Mouse (Mus musculus): ENCODE results near the gene Alpk3. TPM values are rescaled to one million over a fixed set of nuclear protein-coding genes. Genes with fewer than 3 reads are reported as not detected.
A peak's percentile ranks its signal among the peaks of the same experiment; 100 is the strongest.
"Not testable (repeated sequence)": the region's sequence is repeated elsewhere in the genome, so short reads cannot be mapped to it uniquely, and the experiment has no call there.

Gene Alpk3
- polyA plus RNA-seq, 1 experiment from 2014 or later = 30.2 TPM

DNA sequence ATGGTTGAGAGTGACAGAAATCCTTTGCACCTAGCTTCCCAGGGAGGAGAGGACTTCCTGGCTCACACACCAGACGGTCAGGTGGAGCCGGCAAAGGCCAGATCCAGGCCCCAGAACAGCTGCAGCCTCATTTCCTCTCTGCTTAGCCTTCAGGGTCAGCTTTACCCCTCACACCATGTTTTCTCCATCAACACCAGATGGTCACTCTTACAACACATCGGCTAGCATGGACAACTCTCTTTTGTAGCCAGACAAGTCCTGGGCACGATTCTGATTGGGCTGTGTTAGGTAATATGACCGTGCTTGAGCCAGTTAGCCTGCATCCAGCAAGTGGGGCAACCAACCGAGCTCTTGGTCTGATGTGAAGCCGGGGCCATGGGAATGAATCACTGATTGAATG lies 74.5 kb downstream of the Alpk3 start:
- no peak overlapping the region for H3K4me2 ChIP-seq
- H3K27me3 ChIP-seq (replicated peaks) = no peaks in the 10 kb centered on the region
- H3K4me1 ChIP-seq (replicated peaks) = peaks cover 49% of the 10 kb centered on the region
- no peak overlapping the region for H3K9ac ChIP-seq
- no peak overlapping the region for H3K27ac ChIP-seq (ENCODE audit: poor library complexity, severe bottlenecking)
- no peak overlapping the region for H3K4me3 ChIP-seq
- no peaks in the 10 kb centered on the region for H3K36me3 ChIP-seq
- no peak for ATAC-seq (ENCODE audit: insufficient number of reproducible peaks, low FRiP score)
- peaks cover 9% of the 10 kb centered on the region; the same call in 1 of the 2 replicates for H3K9me3 ChIP-seq (replicated peaks)
- 71% methylated on average over 7 of the region's 7 CpGs for WGBS

DNA sequence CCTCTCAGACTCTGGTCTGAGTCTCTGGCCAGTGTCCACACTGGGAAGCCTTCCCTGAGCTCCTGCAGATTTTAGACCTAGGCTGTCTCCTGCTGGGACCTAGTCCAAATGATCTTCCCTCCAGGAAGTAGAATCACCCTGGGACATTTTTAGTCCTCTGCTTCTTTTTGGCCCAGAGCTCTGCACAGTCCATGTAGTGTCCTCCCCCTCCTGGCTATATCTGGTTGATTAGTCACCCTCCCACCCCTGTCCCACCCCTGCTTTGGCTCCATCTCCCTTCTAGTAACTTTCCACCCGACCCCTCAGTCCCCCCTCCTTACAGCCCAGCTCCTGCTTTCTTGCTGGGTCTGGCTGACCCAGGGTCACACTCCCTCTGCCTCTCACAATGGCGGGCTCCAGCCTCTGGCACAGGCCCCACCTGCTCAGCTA lies 75.5 kb downstream of the Alpk3 start:
- Histone ChIP-seq H3K4me2 (no peak overlapping the region), H3K36me3 (no peaks in the 10 kb centered on the region), H3K27ac (ENCODE audit: poor library complexity, severe bottlenecking) (peak overlapping the region; percentile 56), H3K4me1 (replicated peaks) (peaks cover 52% of the 10 kb centered on the region), H3K9ac (no peak overlapping the region), H3K9me3 (replicated peaks) (0 out of 2 replicates have a peak, but pooled peaks cover 4% of the 10 kb centered on the region), H3K27me3 (replicated peaks) (no peaks in the 10 kb centered on the region), H3K4me3 (no peak overlapping the region)
- WGBS = 25% methylated on average over 2 of the region's 2 CpGs
- peak; percentile 74 for ATAC-seq (ENCODE audit: insufficient number of reproducible peaks, low FRiP score)

DNA sequence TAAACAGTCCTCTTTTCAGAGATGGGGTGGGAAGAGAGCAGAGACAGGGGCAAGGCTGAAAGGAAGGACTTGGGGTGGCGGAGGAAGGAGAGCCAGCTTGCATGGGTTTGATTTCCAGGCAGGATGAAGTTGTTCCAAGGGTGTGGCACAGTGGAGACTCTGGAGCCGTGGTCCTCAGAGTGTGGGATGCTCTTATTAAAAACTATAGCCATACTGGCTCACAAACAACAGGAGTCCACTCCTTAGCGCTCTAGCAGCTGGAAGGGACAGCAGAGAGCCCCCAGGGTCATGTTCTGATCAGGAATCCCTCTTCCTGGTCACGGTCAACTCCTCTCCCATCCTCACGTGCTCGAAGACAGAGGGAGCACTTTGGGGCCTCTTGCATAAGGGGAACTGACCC lies 76.0 kb downstream of the Alpk3 start:
- no peak overlapping the region for H3K4me2 ChIP-seq
- H3K4me1 ChIP-seq (replicated peaks) = peaks cover 53% of the 10 kb centered on the region
- H3K27ac ChIP-seq (ENCODE audit: poor library complexity, severe bottlenecking) = peak overlapping the region; percentile 56
- H3K4me3 ChIP-seq = no peak overlapping the region
- no peak overlapping the region for H3K9ac ChIP-seq
- H3K9me3 ChIP-seq (replicated peaks) = no peaks in the 10 kb centered on the region
- WGBS = 78% methylated on average over 6 of the region's 6 CpGs
- ATAC-seq (ENCODE audit: insufficient number of reproducible peaks, low FRiP score) = no peak
- no peaks in the 10 kb centered on the region for H3K36me3 ChIP-seq
- no peaks in the 10 kb centered on the region for H3K27me3 ChIP-seq (replicated peaks)

DNA sequence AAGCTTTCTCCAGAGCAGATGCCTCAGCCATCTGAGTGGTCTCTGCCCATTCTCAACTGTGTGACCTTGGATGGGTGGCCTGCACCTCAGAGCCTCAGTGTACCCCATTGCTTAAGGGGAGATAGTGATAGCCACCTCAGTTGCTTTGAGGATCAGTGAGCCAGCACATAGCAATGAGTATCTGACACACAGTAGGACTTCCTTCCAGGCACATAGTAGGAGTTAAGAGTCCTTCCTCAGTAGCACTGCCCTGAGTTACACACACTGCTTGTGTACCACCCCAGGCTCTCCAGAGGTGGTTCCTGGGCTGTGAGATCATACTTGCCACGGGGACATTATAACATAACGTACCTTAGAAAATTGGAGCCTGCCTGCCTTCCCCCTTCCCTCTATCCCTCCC lies 76.5 kb downstream of the Alpk3 start:
- peaks cover 51% of the 10 kb centered on the region for H3K4me1 ChIP-seq (replicated peaks)
- ATAC-seq (ENCODE audit: insufficient number of reproducible peaks, low FRiP score) = no peak; the same call in 1 of the 2 replicates
- WGBS = 83% methylated on average over 2 of the region's 2 CpGs
- H3K4me2 ChIP-seq = peak overlapping the region; percentile 52; the same call in 1 of the 2 replicates
- H3K36me3 ChIP-seq = no peaks in the 10 kb centered on the region
- no peaks in the 10 kb centered on the region for H3K9me3 ChIP-seq (replicated peaks)
- peak overlapping the region; percentile 52; the same call in 1 of the 2 replicates for H3K9ac ChIP-seq
- peak overlapping the region; percentile 76 for H3K27ac ChIP-seq (ENCODE audit: poor library complexity, severe bottlenecking)
- no peaks in the 10 kb centered on the region for H3K27me3 ChIP-seq (replicated peaks)
- H3K4me3 ChIP-seq = no peak overlapping the region

DNA sequence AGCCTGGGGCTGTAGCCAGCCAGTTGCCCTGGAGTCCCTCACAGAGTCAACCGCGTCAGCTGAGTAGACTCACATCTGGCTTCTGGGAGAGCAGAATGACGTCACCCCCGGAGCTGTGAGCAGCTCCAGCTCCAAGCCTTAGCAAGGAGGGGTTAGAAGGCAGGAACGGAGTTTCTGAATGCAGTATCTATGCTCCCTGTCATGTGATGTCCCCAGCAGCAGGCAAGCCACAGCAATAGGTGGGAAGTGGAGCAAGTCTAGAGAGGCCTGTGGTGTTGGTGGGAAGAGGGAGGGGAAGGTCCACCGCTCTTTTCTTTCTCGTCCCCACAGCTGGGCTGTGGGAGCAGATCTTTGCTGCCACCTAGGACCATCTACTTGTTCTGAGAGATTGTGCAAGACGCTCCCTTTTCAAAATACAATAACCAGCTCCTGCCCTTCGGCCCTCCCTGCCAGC lies 77.2 kb downstream of the Alpk3 start:
- 11% methylated on average over 9 of the region's 9 CpGs for WGBS
- Histone ChIP-seq H3K4me2 (peak overlapping the region; percentile 52), H3K4me3 (peak overlapping the region; percentile 5), H3K9ac (peak overlapping the region; percentile 52; the same call in 1 of the 2 replicates), H3K27ac (ENCODE audit: poor library complexity, severe bottlenecking) (peak overlapping the region; percentile 76), H3K9me3 (replicated peaks) (no peaks in the 10 kb centered on the region), H3K4me1 (replicated peaks) (peaks cover 47% of the 10 kb centered on the region), H3K36me3 (no peaks in the 10 kb centered on the region), H3K27me3 (replicated peaks) (no peaks in the 10 kb centered on the region)
- ATAC-seq (ENCODE audit: insufficient number of reproducible peaks, low FRiP score) = peak; percentile 88

DNA sequence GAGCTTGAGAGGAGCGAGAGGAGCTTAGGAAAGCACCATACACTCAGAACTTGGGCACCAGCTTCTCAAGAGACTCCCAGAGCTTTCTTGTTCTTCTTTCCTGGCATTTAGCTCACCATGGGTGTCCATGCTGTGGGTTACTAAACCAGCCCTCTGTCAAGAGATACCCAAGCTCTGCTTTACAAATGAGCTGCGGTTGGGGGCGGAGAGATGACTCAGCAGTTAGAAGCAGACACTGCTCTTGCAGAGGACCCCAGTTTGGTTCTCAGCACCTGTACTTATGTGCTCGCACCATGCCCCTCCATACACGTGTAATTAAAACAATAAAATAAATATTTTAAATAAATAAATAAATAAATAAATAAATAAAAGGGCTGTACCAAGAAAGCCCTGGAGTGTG lies 79.9 kb downstream of the Alpk3 start:
- Histone ChIP-seq H3K4me1 (replicated peaks) (peaks cover 39% of the 10 kb centered on the region), H3K4me3 (no peak overlapping the region), H3K27ac (ENCODE audit: poor library complexity, severe bottlenecking) (no peak overlapping the region), H3K27me3 (replicated peaks) (no peaks in the 10 kb centered on the region), H3K9me3 (replicated peaks) (no peaks in the 10 kb centered on the region), H3K9ac (no peak overlapping the region), H3K36me3 (no peaks in the 10 kb centered on the region), H3K4me2 (no peak overlapping the region)
- 81% methylated on average over 5 of the region's 5 CpGs for WGBS
- no peak for ATAC-seq (ENCODE audit: insufficient number of reproducible peaks, low FRiP score)

DNA sequence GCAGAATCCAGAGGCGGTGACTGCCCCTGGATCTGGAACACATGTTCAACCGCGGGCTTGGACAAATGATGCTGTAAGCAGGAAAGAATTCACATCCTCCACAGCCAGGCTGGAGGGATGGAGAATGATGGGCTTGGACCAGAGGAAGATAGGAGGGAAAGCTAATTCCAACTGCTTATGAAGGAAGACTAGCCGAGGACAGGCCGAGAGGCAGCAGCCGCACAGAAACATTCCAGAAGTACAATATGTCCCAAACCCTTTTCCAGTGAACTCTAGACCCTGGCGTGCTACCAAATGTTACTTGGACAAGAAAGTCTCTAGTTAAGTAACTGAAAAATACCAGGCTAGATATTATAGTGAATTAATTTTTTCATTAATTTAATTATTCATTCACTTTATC lies 81.7 kb downstream of the Alpk3 start:
- 64% methylated on average over 7 of the region's 7 CpGs for WGBS
- no peak for ATAC-seq (ENCODE audit: insufficient number of reproducible peaks, low FRiP score)

DNA sequence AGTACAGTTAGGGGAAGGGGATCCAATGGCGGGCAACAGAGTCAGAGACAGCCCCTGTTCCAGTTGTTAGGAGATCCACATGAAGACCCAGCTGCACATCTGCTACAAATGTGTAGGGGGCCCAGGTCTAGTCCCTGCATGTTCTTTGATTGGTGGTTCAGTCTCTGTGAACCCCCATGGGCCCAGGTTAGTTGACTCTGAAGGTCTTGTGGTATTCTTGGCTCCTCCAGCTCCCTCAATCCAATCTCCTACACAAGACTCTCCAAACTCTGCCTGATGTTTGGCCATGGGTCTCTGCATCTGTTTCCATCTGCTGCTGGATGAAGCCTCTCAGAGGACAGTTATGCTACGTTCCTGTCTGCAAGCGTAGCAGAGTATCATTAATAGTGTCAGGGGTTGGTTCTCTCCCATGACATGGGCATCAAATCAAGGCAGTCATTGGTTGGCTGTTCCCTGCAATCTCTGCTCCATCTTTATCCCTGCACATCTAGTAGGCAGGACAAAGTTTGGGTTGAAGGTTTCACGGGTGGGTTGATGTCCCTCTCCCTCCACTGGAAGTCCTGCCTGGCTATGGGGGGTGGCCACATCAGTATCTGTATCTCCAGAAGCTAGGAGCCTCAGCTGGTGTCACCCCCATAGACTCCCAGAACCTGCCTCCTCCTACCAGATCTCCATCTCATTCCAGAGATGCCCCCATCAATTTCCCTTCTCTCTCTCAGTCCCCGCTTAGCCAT lies 82.4 kb downstream of the Alpk3 start:
- H3K4me1 ChIP-seq (replicated peaks) = peaks cover 13% of the 10 kb centered on the region
- 84% methylated on average over 5 of the region's 5 CpGs for WGBS
- no peak overlapping the region for H3K4me2 ChIP-seq
- no peak for ATAC-seq (ENCODE audit: insufficient number of reproducible peaks, low FRiP score)
- no peaks in the 10 kb centered on the region for H3K9me3 ChIP-seq (replicated peaks)
- no peaks in the 10 kb centered on the region for H3K27me3 ChIP-seq (replicated peaks)
- no peak overlapping the region for H3K9ac ChIP-seq
- H3K27ac ChIP-seq (ENCODE audit: poor library complexity, severe bottlenecking) = peak overlapping the region; percentile 22; the same call in 1 of the 2 replicates
- no peaks in the 10 kb centered on the region for H3K36me3 ChIP-seq
- no peak overlapping the region for H3K4me3 ChIP-seq

More for the DNA sequence above, 81.7 kb downstream of the Alpk3 start:
- H3K27ac ChIP-seq (ENCODE audit: poor library complexity, severe bottlenecking) = no peak overlapping the region
- H3K4me3 ChIP-seq = no peak overlapping the region
- no peaks in the 10 kb centered on the region for H3K27me3 ChIP-seq (replicated peaks)
- H3K9ac ChIP-seq = no peak overlapping the region
- H3K36me3 ChIP-seq = no peaks in the 10 kb centered on the region
- H3K4me1 ChIP-seq (replicated peaks) = peaks cover 20% of the 10 kb centered on the region
- H3K4me2 ChIP-seq = no peak overlapping the region
- no peaks in the 10 kb centered on the region for H3K9me3 ChIP-seq (replicated peaks)

DNA sequence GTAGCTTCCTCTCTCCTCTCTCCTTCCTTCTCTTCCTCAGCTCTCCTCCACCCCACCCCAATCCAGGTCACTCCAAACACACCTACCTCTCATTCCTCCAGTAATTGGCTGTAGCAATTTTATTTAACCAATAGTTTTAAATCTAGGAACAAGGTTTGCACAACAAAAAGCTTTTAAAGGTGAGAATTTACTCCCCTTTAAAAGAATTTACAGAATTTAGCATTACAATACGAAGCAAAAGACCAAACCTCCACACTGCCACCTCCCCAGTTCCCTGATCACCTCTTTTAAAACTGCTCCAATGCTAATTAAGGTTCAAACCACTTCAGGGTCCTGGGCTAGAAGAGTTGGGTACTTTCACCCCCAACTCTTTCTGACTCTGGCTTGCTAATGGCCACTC lies 84.1 kb downstream of the Alpk3 start:
- Histone ChIP-seq H3K9me3 (replicated peaks) (no peaks in the 10 kb centered on the region), H3K36me3 (no peaks in the 10 kb centered on the region), H3K4me1 (replicated peaks) (peaks cover 7% of the 10 kb centered on the region; the same call in 1 of the 2 replicates), H3K4me2 (no peak overlapping the region), H3K9ac (no peak overlapping the region), H3K27ac (ENCODE audit: poor library complexity, severe bottlenecking) (no peak overlapping the region), H3K27me3 (replicated peaks) (no peaks in the 10 kb centered on the region), H3K4me3 (no peak overlapping the region)
- no peak for ATAC-seq (ENCODE audit: insufficient number of reproducible peaks, low FRiP score)
- 80% methylated on average over 1 of the region's 1 CpGs for WGBS

DNA sequence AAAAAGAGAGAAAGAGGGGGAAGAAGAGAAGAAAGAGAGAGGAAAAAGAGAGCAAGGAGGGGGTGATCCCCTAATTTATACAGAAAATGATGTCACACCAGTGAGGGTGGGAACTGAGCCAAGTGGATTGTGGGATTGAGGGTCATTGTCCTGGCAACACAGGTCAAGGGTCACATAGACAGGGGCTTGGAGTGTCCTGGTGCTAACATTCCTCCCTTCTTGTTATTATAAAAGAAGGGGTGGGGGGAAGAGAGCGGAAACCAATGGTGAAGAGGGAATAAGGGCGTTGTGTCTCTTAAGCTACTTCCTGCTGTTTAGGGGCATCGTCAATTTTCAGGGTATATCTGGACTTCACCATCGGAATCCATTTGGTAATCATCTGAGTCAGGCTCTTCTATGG lies 85.7 kb downstream of the Alpk3 start:
- not testable (repeated sequence) for H3K9me3 ChIP-seq (replicated peaks); H3K27ac ChIP-seq (ENCODE audit: poor library complexity, severe bottlenecking); ATAC-seq (ENCODE audit: insufficient number of reproducible peaks, low FRiP score); H3K36me3 ChIP-seq; H3K27me3 ChIP-seq (replicated peaks); H3K4me1 ChIP-seq (replicated peaks); H3K4me3 ChIP-seq; H3K4me2 ChIP-seq; H3K9ac ChIP-seq
- WGBS = 63% methylated on average over 4 of the region's 4 CpGs

DNA sequence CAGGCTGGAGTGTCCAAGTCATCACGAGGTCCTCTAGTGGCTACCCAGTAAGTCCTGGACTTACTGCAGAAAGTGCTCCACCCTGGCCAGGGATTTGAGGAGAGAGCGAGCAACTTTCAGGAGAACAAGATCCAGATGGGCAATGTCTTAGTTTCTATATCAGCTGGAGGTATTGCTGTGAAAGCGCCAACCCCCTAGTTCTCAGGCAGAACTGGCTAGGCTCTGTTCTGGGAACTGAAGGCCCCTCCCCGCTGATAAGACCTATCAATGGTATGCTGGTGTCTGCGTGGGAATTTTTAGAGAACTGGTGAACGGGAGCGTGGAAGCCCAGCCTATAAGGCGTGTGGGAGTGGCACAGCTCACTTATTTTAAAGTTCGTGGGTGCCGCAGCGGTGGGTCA lies 92.4 kb downstream of the Alpk3 start:
- Histone ChIP-seq H3K27me3 (replicated peaks) (no peaks in the 10 kb centered on the region), H3K9me3 (replicated peaks) (peaks cover 20% of the 10 kb centered on the region), H3K36me3 (no peaks in the 10 kb centered on the region), H3K4me2 (peak overlapping the region; percentile 40), H3K4me1 (replicated peaks) (peaks cover 12% of the 10 kb centered on the region), H3K4me3 (no peak overlapping the region), H3K27ac (ENCODE audit: poor library complexity, severe bottlenecking) (peak overlapping the region; percentile 16; the same call in 1 of the 2 replicates), H3K9ac (no peak overlapping the region)
- 45% methylated on average over 11 of the region's 11 CpGs for WGBS
- ATAC-seq (ENCODE audit: insufficient number of reproducible peaks, low FRiP score) = peak; percentile 63
